ENCODE assay signal across 8 mouse cellular contexts in genomic region chr16:11035790-11036431, GRCm38 (mm10). TPM values are rescaled to one million over a fixed set of nuclear protein-coding genes. Genes with fewer than 3 reads are reported as not detected.
DNase-seq lines count a peak whose midpoint lies in the region; ATAC-seq and TF ChIP-seq lines count a peak whose summit lies in the region.

No protein-coding gene starts in this region.

- no peak overlapping the region for H3K9ac ChIP-seq in intestine, embryonic 16.5 days (ENCODE audit: low read depth, low read length)
- no peak overlapping the region for H3K9ac ChIP-seq in midbrain, postnatal 0 days (replicated peaks; ENCODE audit: low read length, poor library complexity, severe bottlenecking)

- no peaks in the 10 kb centered on the region for H3K36me3 ChIP-seq in intestine, embryonic 16.5 days (ENCODE audit: control insufficient read depth, insufficient read depth, low read length)
- no peaks in the 10 kb centered on the region for H3K36me3 ChIP-seq in limb, embryonic 10.5 days
- H3K36me3 ChIP-seq in midbrain, postnatal 0 days (ENCODE audit: insufficient read depth, low read length) = no peaks in the 10 kb centered on the region
- H3K36me3 ChIP-seq in spleen, adult 2 months (ENCODE audit: control insufficient read depth, insufficient read depth, low read length) = no peaks in the 10 kb centered on the region

- TF ChIP-seq POLR2A in spleen, adult 2 months (IDR thresholded peaks at IDR 0.05; ENCODE audit: low read depth, low read length) = no peak

- DNase-seq in 3134 (ENCODE audit: extremely low read depth, insufficient read length, low spot score) = peak; percentile 72
- peak; percentile 64 to 87 for DNase-seq in adrenal gland, adult (ENCODE audit: inconsistent age in 2 of 2, low spot score in 1 of 2)
- DNase-seq in embryo, embryonic 10.5 days (ENCODE audit: low spot score) = peak; percentile 92
- DNase-seq in heart, adult 11 months = peak; percentile 96
- DNase-seq in limb, embryonic 10.5 days (ENCODE audit: low spot score) = peak; percentile 85
- DNase-seq in midbrain, postnatal 0 days (ENCODE audit: low spot score) = peak; percentile 72
- DNase-seq in spleen, adult 2 months (ENCODE audit: low read depth in 1 of 2, low spot score in 2 of 2) = peak; percentile 52 to 74

- no peaks in the 10 kb centered on the region for H3K27me3 ChIP-seq in intestine, embryonic 16.5 days (replicated peaks; ENCODE audit: control insufficient read depth, insufficient read depth, low read length)
- H3K27me3 ChIP-seq in limb, embryonic 10.5 days (ENCODE audit: low read depth, poor library complexity, severe bottlenecking) = peaks cover 7% of the 10 kb centered on the region; the same call in 1 of the 2 replicates
- H3K27me3 ChIP-seq in midbrain, postnatal 0 days (ENCODE audit: insufficient read depth, low read length) = no peaks in the 10 kb centered on the region
- H3K27me3 ChIP-seq in spleen, adult 2 months (ENCODE audit: control insufficient read depth, insufficient read depth, low read length) = no peaks in the 10 kb centered on the region

- peak; percentile 79 for TF ChIP-seq CTCF in midbrain, postnatal 0 days (IDR thresholded peaks at IDR 0.05)
- TF ChIP-seq CTCF in spleen, adult 2 months (IDR thresholded peaks at IDR 0.05; ENCODE audit: extremely low read depth, insufficient read depth, insufficient read length, insufficient replicate concordance) = peak; percentile 94; the same call in 1 of the 2 replicates

- H3K4me1 ChIP-seq in intestine, embryonic 16.5 days (ENCODE audit: control insufficient read depth, insufficient read depth, low read length) = no peaks in the 10 kb centered on the region
- H3K4me1 ChIP-seq in limb, embryonic 10.5 days = 0 out of 2 replicates have a peak, but pooled peaks cover 2% of the 10 kb centered on the region
- H3K4me1 ChIP-seq in midbrain, postnatal 0 days (ENCODE audit: insufficient read depth, low read length) = no peaks in the 10 kb centered on the region
- H3K4me1 ChIP-seq in spleen, adult 2 months (ENCODE audit: control insufficient read depth, insufficient read depth, insufficient read length) = peaks cover 1% of the 10 kb centered on the region; the same call in 1 of the 2 replicates

- H3K4me2 ChIP-seq in intestine, embryonic 16.5 days (ENCODE audit: low read depth, low read length) = no peak overlapping the region
- no peak overlapping the region for H3K4me2 ChIP-seq in midbrain, postnatal 0 days (ENCODE audit: low read depth, low read length, poor library complexity, severe bottlenecking)

- no peak overlapping the region for H3K4me3 ChIP-seq in intestine, embryonic 16.5 days (ENCODE audit: low read length)
- H3K4me3 ChIP-seq in limb, embryonic 10.5 days = no peak overlapping the region
- no peak overlapping the region for H3K4me3 ChIP-seq in midbrain, postnatal 0 days (ENCODE audit: low read depth, low read length)
- no peak overlapping the region for H3K4me3 ChIP-seq in spleen, adult 2 months (ENCODE audit: extremely low read depth, insufficient read depth, insufficient read length)

- 27% methylated on average over 15 of the region's 15 CpGs for WGBS in intestine, embryonic 16.5 days
- WGBS in limb, embryonic 10.5 days = 28% methylated on average over 15 of the region's 15 CpGs
- 25% methylated on average over 15 of the region's 15 CpGs for WGBS in midbrain, postnatal 0 days
- 28% methylated on average over 15 of the region's 15 CpGs for WGBS in spleen, adult 2 months

- peak; percentile 46; the same call in 1 of the 2 replicates for ATAC-seq in intestine, embryonic 16.5 days
- peak; percentile 27; the same call in 1 of the 2 replicates for ATAC-seq in midbrain, postnatal 0 days (ENCODE audit: low FRiP score)

- no peak overlapping the region for H3K27ac ChIP-seq in intestine, embryonic 16.5 days (ENCODE audit: low read length)
- no peak overlapping the region for H3K27ac ChIP-seq in limb, embryonic 10.5 days
- H3K27ac ChIP-seq in midbrain, postnatal 0 days (ENCODE audit: low read depth, low read length) = no peak overlapping the region
- H3K27ac ChIP-seq in spleen, adult 2 months (ENCODE audit: insufficient read depth, low read length) = no peak overlapping the region

- no peaks in the 10 kb centered on the region for H3K9me3 ChIP-seq in intestine, embryonic 16.5 days (ENCODE audit: control insufficient read depth, low read length)
- H3K9me3 ChIP-seq in limb, embryonic 10.5 days (replicated peaks) = no peaks in the 10 kb centered on the region
- no peaks in the 10 kb centered on the region for H3K9me3 ChIP-seq in midbrain, postnatal 0 days (ENCODE audit: low read length)

RNA-seq across cellular contexts. Expression of gene Snn, which starts 24.8 kb away (rescaled TPM):
- polyA plus RNA-seq in intestine, embryonic 16.5 days (2015; fragmentation: Nextera tagmentation; extraction: Ambion mirVana) = 19.1 and 20.4 TPM in 2 replicates
- polyA plus RNA-seq in limb, embryonic 10.5 days (2016; fragmentation: Nextera tagmentation; extraction: Ambion mirVana) = 47.6 and 55.1 TPM in 2 replicates
- total RNA-seq in midbrain, postnatal 0 days (2014; rRNA removed) = 241 and 278 TPM in 2 replicates
- 122 and 130 TPM in 2 replicates for polyA plus RNA-seq in midbrain, postnatal 0 days (2015; fragmentation: Nextera tagmentation; extraction: Ambion mirVana)
- 129 and 155 TPM in 2 replicates for polyA plus RNA-seq in spleen, adult 2 months (2012; rRNA removed)

RNA-seq across cellular contexts. Expression of gene Litaf, which starts 30.0 kb away (rescaled TPM):
- 110 and 114 TPM in 2 replicates for polyA plus RNA-seq in intestine, embryonic 16.5 days (2015; fragmentation: Nextera tagmentation; extraction: Ambion mirVana)
- polyA plus RNA-seq in limb, embryonic 10.5 days (2016; fragmentation: Nextera tagmentation; extraction: Ambion mirVana) = 87.5 and 91.1 TPM in 2 replicates
- total RNA-seq in midbrain, postnatal 0 days (2014; rRNA removed) = 19.0 and 22.4 TPM in 2 replicates
- polyA plus RNA-seq in midbrain, postnatal 0 days (2015; fragmentation: Nextera tagmentation; extraction: Ambion mirVana) = 20.5 and 20.7 TPM in 2 replicates
- polyA plus RNA-seq in spleen, adult 2 months (2012; rRNA removed) = 115 and 171 TPM in 2 replicates
